Mouse (Mus musculus) adrenal gland, adult 2 months (tissue): ENCODE results near the gene AL731706.2. TPM values are rescaled to one million over a fixed set of nuclear protein-coding genes. Genes with fewer than 3 reads are reported as not detected.
A peak's percentile ranks its signal among the peaks of the same experiment; 100 is the strongest.
"Not testable (repeated sequence)": the region's sequence is repeated elsewhere in the genome, so short reads cannot be mapped to it uniquely, and the experiment has no call there.

Experiments used
- DNase-seq: peaks from one replicate; pipeline ENCODE4 v3.0.0; 2021
- long read RNA-seq: library from polyadenylated mRNA; stranded (forward); transcript quantifications from one replicate; pipeline ENCODE4 v2.0.0, GENCODE M21; 2021
- polyA plus RNA-seq: library from polyadenylated mRNA; depleted of rRNA; stranded (reverse); fragments of >200 nt; gene quantifications from 2 replicates; pipeline ENCODE4 v1.2.3, GENCODE M21; 2012; rRNA removed
- total RNA-seq, 2 experiments: library from RNA; stranded (reverse); gene quantifications; 2 replicates each; pipeline ENCODE4 v1.2.3; 2021

Gene AL731706.2
- total RNA-seq (10 to 100 TPM in 1 of 2 experiments, 1 to 10 TPM in 1; 3.4 to 18.3 TPM), polyA plus RNA-seq (not detected in 2 replicates)
- long read RNA-seq, result 0 reads

GRCm38 (mm10) chr2:136885579-136885978 is at the start of gene AL731706.2:
Gene AL731706.2 (minus strand): TSS chr2:136885679.
- DNase-seq, result no peak

GRCm38 (mm10) chr2:136921003-136921408 is 35.5 kb upstream of the AL731706.2 start:
- DNase-seq, result peak; percentile 56

GRCm38 (mm10) chr2:136920257-136920993 is 34.9 kb upstream of the AL731706.2 start:
- peak; percentile 18 for DNase-seq

- no peak for DNase-seq
These were observed 34.0 kb upstream of the AL731706.2 start for GRCm38 (mm10) chr2:136919433-136919832.

GRCm38 (mm10) chr2:136914334-136914902 is 28.9 kb upstream of the AL731706.2 start:
- DNase-seq, result no peak

- no peak for DNase-seq
These were observed 27.5 kb upstream of the AL731706.2 start for GRCm38 (mm10) chr2:136913021-136913420.

GRCm38 (mm10) chr2:136911958-136912411 is 26.5 kb upstream of the AL731706.2 start:
- peak; percentile 8 for DNase-seq

GRCm38 (mm10) chr2:136909298-136909697 is 23.8 kb upstream of the AL731706.2 start:
- DNase-seq, result no peak

GRCm38 (mm10) chr2:136908596-136908995 is 23.1 kb upstream of the AL731706.2 start:
- no peak for DNase-seq

- no peak for DNase-seq
These were observed 10.7 kb upstream of the AL731706.2 start for GRCm38 (mm10) chr2:136896131-136896530.

GRCm38 (mm10) chr2:136894494-136894893 is 9.0 kb upstream of the AL731706.2 start:
- DNase-seq, result no peak

GRCm38 (mm10) chr2:136891951-136892371 is 6.5 kb upstream of the AL731706.2 start:
- DNase-seq, result peak; percentile 96

GRCm38 (mm10) chr2:136891068-136891950 is 5.8 kb upstream of the AL731706.2 start, which contains the start of the genes Slx4ip, AL731706.1 and Mkks:
Gene Slx4ip (plus strand): TSS chr2:136891218.
Gene AL731706.1 (minus strand): TSS chr2:136891389.
Gene Mkks (minus strand): TSS chr2:136891389.
- peak; percentile 99 for DNase-seq

- DNase-seq, result not testable (repeated sequence)
These were observed 5.2 kb upstream of the AL731706.2 start for GRCm38 (mm10) chr2:136890716-136891067.

GRCm38 (mm10) chr2:136886846-136887245 is 1.4 kb upstream of the AL731706.2 start:
- no peak for DNase-seq

- no peak for DNase-seq
These were observed 30.7 kb downstream of the AL731706.2 start for GRCm38 (mm10) chr2:136854543-136855388.

- no peak for DNase-seq
These were observed 35.1 kb downstream of the AL731706.2 start for GRCm38 (mm10) chr2:136850366-136850765.

GRCm38 (mm10) chr2:136837994-136838393 is 47.5 kb downstream of the AL731706.2 start:
- DNase-seq, result peak; percentile 38

- DNase-seq, result no peak
These were observed 49.6 kb downstream of the AL731706.2 start for GRCm38 (mm10) chr2:136835882-136836281.
